Mouse (Mus musculus): ENCODE measurements around the gene Gm11172.
"Not testable (repeated sequence)": the region's sequence is repeated elsewhere in the genome, so short reads cannot be mapped to it uniquely, and the experiment has no call there.

Gm11172 gene

GRCm38 (mm10) chr16:10786288-10786687, 26.4 kb upstream of the Gm11172 start:
- DNase-seq: peak; percentile 85

GRCm38 (mm10) chr16:10786782-10787547, 25.8 kb upstream of the Gm11172 start:
- DNase-seq: no peak

- no peak for DNase-seq
These were observed 25.1 kb upstream of the Gm11172 start for GRCm38 (mm10) chr16:10787548-10788058.

GRCm38 (mm10) chr16:10788271-10788670, 24.4 kb upstream of the Gm11172 start, which contains the start of gene Tnp2:
TSS of gene Tnp2 (minus strand) at chr16:10788660.
- no peak for DNase-seq

GRCm38 (mm10) chr16:10788866-10789265, 23.8 kb upstream of the Gm11172 start:
- no peak for DNase-seq

- no peak for DNase-seq
These were observed 22.0 kb upstream of the Gm11172 start, which contains the start of gene Prm3 for GRCm38 (mm10) chr16:10790702-10791101. TSS of gene Prm3 (minus strand) at chr16:10790914.

- DNase-seq: no peak
These were observed 16.7 kb upstream of the Gm11172 start, which contains the start of gene Prm2 for GRCm38 (mm10) chr16:10796034-10796433. TSS of gene Prm2 (minus strand) at chr16:10796134.

GRCm38 (mm10) chr16:10802420-10802819, 10.3 kb upstream of the Gm11172 start:
- not testable (repeated sequence) for DNase-seq

GRCm38 (mm10) chr16:10805789-10806527, 6.8 kb upstream of the Gm11172 start, which contains the start of gene Prm1:
TSS of gene Prm1 (minus strand) at chr16:10805839.
- no peak for DNase-seq

- DNase-seq: no peak
These were observed 2.3 kb upstream of the Gm11172 start for GRCm38 (mm10) chr16:10810376-10810775.

- no peak for DNase-seq
These were observed 1.0 kb downstream of the Gm11172 start for GRCm38 (mm10) chr16:10813726-10814125.

- no peak for DNase-seq
These were observed 2.1 kb downstream of the Gm11172 start for GRCm38 (mm10) chr16:10814864-10815263.

- no peak for DNase-seq
These were observed 5.9 kb downstream of the Gm11172 start for GRCm38 (mm10) chr16:10818579-10819135.

GRCm38 (mm10) chr16:10819966-10820365, 7.3 kb downstream of the Gm11172 start:
- no peak for DNase-seq

- no peak for DNase-seq
These were observed 8.7 kb downstream of the Gm11172 start for GRCm38 (mm10) chr16:10821387-10821786.

- no peak for DNase-seq
These were observed 11.8 kb downstream of the Gm11172 start for GRCm38 (mm10) chr16:10824536-10824935.

GRCm38 (mm10) chr16:10825840-10826239, 13.1 kb downstream of the Gm11172 start:
- DNase-seq: no peak

- no peak for DNase-seq
These were observed 14.6 kb downstream of the Gm11172 start for GRCm38 (mm10) chr16:10827269-10827668.

- DNase-seq: no peak
These were observed 15.2 kb downstream of the Gm11172 start for GRCm38 (mm10) chr16:10827766-10828460.

GRCm38 (mm10) chr16:10828461-10828805, 15.7 kb downstream of the Gm11172 start:
- no peak for DNase-seq

GRCm38 (mm10) chr16:10834542-10834910, 21.8 kb downstream of the Gm11172 start:
- DNase-seq: no peak

GRCm38 (mm10) chr16:10834911-10835587, 22.3 kb downstream of the Gm11172 start, which contains the start of gene Rmi2:
TSS of gene Rmi2 (plus strand) at chr16:10835059.
- peak; percentile 90 for DNase-seq

All from right cerebral cortex, adult 18-20 months (tissue).